Mouse (Mus musculus) heart, embryonic 15.5 days (tissue): ENCODE data around the gene Bzw1. TPM values are rescaled to one million over a fixed set of nuclear protein-coding genes. Genes with fewer than 3 reads are reported as not detected.
"Not testable (repeated sequence)": the region's sequence is repeated elsewhere in the genome, so short reads cannot be mapped to it uniquely, and the experiment has no call there.

Source experiments
- ATAC-seq: fragments of 200-750 bp; cut with Nextera tagmentation; replicated peaks from 2 replicates; pipeline ENCODE4 v1.8.0; 2017; ENCODE audit warnings: low read depth, moderate TSS enrichment; ENCODE audit not compliant: insufficient number of reproducible peaks, insufficient read depth, low FRiP score
- H3K27ac ChIP-seq: fragments of 300-500 bp; sonication (generic); 2 replicates; pipeline ENCODE4 v1.5.1; 2015; ENCODE audit warnings: mild to moderate bottlenecking, inconsistent platforms
- H3K27me3 ChIP-seq: fragments of 300-500 bp; sonication (generic); 2 replicates; pipeline ENCODE4 v1.6.1; 2015; ENCODE audit warnings: inconsistent platforms
- H3K36me3 ChIP-seq: fragments of 300-500 bp; sonication (generic); 2 replicates; pipeline ENCODE4 v1.6.1; 2015; ENCODE audit warnings: mild to moderate bottlenecking, inconsistent platforms
- H3K4me1 ChIP-seq: fragments of 300-500 bp; sonication (generic); replicated peaks from 2 replicates; pipeline ENCODE4 v1.6.1; 2015; ENCODE audit warnings: inconsistent platforms
- H3K4me2 ChIP-seq: fragments of 300-500 bp; sonication (generic); 2 replicates; pipeline ENCODE4 v1.6.1; 2015; ENCODE audit warnings: inconsistent platforms, mild to moderate bottlenecking, moderate library complexity
- H3K4me3 ChIP-seq: fragments of 300-500 bp; sonication (generic); 2 replicates; pipeline ENCODE4 v1.5.1; 2015; ENCODE audit warnings: mild to moderate bottlenecking, inconsistent platforms
- H3K9ac ChIP-seq: fragments of 300-500 bp; sonication (generic); 2 replicates; pipeline ENCODE4 v1.6.1; 2015; ENCODE audit warnings: mild to moderate bottlenecking, inconsistent platforms
- H3K9me3 ChIP-seq: fragments of 300-500 bp; sonication (generic); replicated peaks from 2 replicates; pipeline ENCODE4 v1.6.1; 2016; ENCODE audit warnings: inconsistent platforms
- WGBS: fragments of 180-500 bp; shearing (Covaris S2); methylation state at CpG from one replicate; pipeline ENCODE4 v1.1.7; 2015; ENCODE audit warnings: mixed read lengths; 5-methylcytosine and 5-hydroxymethylcytosine counted together
- polyA plus RNA-seq: library from polyadenylated mRNA; unstranded; fragments of >200 nt; fragmentation: Nextera tagmentation; extraction: Ambion mirVana; gene quantifications from 2 replicates; pipeline ENCODE4 v1.2.1, GENCODE M21; 2015

Gene Bzw1
- polyA plus RNA-seq, 1 experiment from 2014 or later: 178 TPM

- WGBS: 67% methylated on average over 2 of the region's 2 CpGs
- no peak overlapping the region for H3K4me2 ChIP-seq
- no peak overlapping the region for H3K4me3 ChIP-seq
- no peaks in the 10 kb centered on the region for H3K27me3 ChIP-seq
- no peaks in the 10 kb centered on the region for H3K4me1 ChIP-seq
- H3K36me3 ChIP-seq: no peaks in the 10 kb centered on the region
- H3K9ac ChIP-seq: no peak overlapping the region
- no peak for ATAC-seq
- no peak overlapping the region for H3K27ac ChIP-seq
- no peaks in the 10 kb centered on the region for H3K9me3 ChIP-seq
These were observed 23.0 kb upstream of the Bzw1 start for GRCm38 (mm10) chr1:58369716-58370115.

- WGBS: 82% methylated on average over 2 of the region's 2 CpGs
- H3K36me3 ChIP-seq, H3K27me3 ChIP-seq, H3K27ac ChIP-seq, H3K9ac ChIP-seq, H3K9me3 ChIP-seq, ATAC-seq, H3K4me1 ChIP-seq, H3K4me3 ChIP-seq, H3K4me2 ChIP-seq: not testable (repeated sequence)
These were observed 18.4 kb upstream of the Bzw1 start for GRCm38 (mm10) chr1:58374266-58374665.

GRCm38 (mm10) chr1:58375574-58376147, 17.0 kb upstream of the Bzw1 start:
- 60% methylated on average over 3 of the region's 3 CpGs for WGBS
- Histone ChIP-seq H3K4me3 (no peak overlapping the region), H3K27me3 (no peaks in the 10 kb centered on the region), H3K27ac (no peak overlapping the region), H3K36me3 (no peaks in the 10 kb centered on the region), H3K9ac (no peak overlapping the region), H3K4me2 (no peak overlapping the region), H3K9me3 (no peaks in the 10 kb centered on the region), H3K4me1 (no peaks in the 10 kb centered on the region)
- ATAC-seq: no peak

DNA sequence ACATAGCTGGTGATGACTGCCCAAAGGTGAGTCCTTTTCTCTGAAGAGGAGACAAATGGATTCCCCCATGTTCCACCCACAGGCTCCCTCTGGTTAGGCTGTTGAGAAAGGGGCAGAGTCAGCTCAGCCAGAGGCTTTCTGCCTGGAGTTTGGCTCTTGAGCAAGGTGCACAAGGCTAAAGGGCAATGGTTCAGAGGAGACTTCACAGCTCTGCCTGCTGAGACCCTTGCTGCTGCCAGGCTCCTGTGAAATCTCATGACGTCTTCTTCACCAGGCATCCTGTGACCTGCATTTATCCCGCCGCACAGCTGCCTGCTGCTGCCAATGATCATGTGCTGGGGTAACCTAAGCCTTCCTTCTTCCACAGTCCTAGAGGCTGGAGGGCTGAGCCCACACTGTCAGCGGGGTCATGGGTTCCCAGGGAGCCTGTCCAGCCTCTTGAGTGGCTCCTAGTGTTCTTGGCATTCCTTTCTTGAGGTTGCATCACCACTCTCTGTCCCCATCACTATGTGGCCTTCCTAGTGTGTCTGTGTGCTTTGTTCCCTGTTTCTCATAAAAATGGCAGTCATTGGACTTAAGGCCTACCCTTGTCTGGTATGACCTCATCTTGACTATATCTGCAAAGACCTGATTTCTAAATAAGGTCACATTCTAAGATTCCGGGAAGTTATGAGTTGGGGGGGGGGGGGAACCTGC, 10.0 kb upstream of the Bzw1 start:
- 66% methylated on average over 5 of the region's 5 CpGs for WGBS
- Histone ChIP-seq H3K4me2 (no peak overlapping the region), H3K4me3 (no peak overlapping the region), H3K9me3 (no peaks in the 10 kb centered on the region), H3K9ac (no peak overlapping the region), H3K27ac (no peak overlapping the region), H3K4me1 (no peaks in the 10 kb centered on the region), H3K27me3 (no peaks in the 10 kb centered on the region), H3K36me3 (no peaks in the 10 kb centered on the region)
- no peak for ATAC-seq

DNA sequence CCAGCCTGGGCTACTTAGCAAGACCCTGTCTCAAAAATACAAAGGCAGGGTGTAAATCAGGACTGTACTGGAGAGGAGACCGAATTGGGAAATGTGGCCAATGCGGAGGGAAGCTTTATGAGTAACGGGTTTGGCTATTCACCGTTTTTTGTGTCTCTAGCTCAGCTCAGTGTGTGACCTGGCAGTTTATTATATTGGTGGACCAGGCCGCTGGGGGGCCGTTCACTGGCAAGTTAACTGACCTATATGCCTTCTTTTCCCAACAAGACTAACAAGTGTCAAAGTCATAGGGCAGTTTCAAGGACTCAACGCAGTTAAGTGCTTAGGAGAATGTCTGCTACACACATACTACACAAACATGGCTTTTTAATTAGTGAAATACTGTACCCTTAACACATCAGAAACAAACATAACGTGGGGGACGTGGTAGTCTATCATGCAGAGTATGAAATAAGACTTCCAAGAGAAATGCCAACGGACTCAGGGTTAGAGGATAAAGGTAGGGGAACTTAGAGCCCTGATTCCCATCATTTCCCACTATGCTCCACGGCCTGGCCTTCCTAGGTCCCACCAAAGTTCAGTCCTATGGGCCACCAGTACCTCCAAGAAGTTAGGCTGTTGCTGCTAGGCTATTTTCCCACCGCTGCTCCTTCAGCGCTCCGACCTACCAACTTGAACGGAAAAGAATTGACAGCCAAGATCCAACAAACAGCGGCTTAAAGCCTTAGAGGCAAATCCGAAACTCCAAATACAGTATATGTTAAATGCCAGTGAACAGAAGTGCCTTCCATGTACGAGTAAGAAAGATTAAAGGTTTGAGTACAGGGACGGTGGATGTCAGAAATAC, 1.1 kb upstream of the Bzw1 start:
- ATAC-seq: no peak
- Histone ChIP-seq H3K4me1 (peaks cover 19% of the 10 kb centered on the region), H3K4me2 (peak overlapping the region; percentile 73), H3K27me3 (no peaks in the 10 kb centered on the region), H3K27ac (peak overlapping the region; percentile 99), H3K36me3 (peaks cover 17% of the 10 kb centered on the region), H3K9ac (peak overlapping the region; percentile 95), H3K9me3 (no peaks in the 10 kb centered on the region), H3K4me3 (peak overlapping the region; percentile 89)
- 41% methylated on average over 19 of the region's 19 CpGs for WGBS

GRCm38 (mm10) chr1:58392268-58392651, 438 bp upstream of the Bzw1 start:
- Histone ChIP-seq H3K36me3 (peaks cover 23% of the 10 kb centered on the region), H3K4me1 (peaks cover 19% of the 10 kb centered on the region), H3K27me3 (no peaks in the 10 kb centered on the region), H3K4me3 (peak overlapping the region; percentile 89), H3K4me2 (peak overlapping the region; percentile 73), H3K9ac (peak overlapping the region; percentile 95), H3K27ac (peak overlapping the region; percentile 99), H3K9me3 (no peaks in the 10 kb centered on the region)
- no peak for ATAC-seq
- WGBS: under 1% methylated on average over 16 of the region's 16 CpGs

- ATAC-seq: peak; percentile 59
- Histone ChIP-seq H3K27me3 (no peaks in the 10 kb centered on the region), H3K27ac (peak overlapping the region; percentile 99), H3K9me3 (no peaks in the 10 kb centered on the region), H3K36me3 (peaks cover 35% of the 10 kb centered on the region), H3K4me1 (peaks cover 19% of the 10 kb centered on the region), H3K4me2 (peak overlapping the region; percentile 73), H3K4me3 (peak overlapping the region; percentile 89), H3K9ac (peak overlapping the region; percentile 95)
- under 1% methylated on average over 82 of the region's 90 CpGs for WGBS
These were observed 842 bp downstream of the Bzw1 start for GRCm38 (mm10) chr1:58393284-58394195.

GRCm38 (mm10) chr1:58395341-58395740, 2.6 kb downstream of the Bzw1 start:
- Histone ChIP-seq H3K9ac (no peak overlapping the region), H3K27ac (no peak overlapping the region), H3K9me3 (no peaks in the 10 kb centered on the region), H3K27me3 (no peaks in the 10 kb centered on the region), H3K4me1 (peaks cover 19% of the 10 kb centered on the region), H3K4me3 (no peak overlapping the region), H3K36me3 (peaks cover 51% of the 10 kb centered on the region), H3K4me2 (no peak overlapping the region)
- no peak for ATAC-seq
- 88% methylated on average over 3 of the region's 3 CpGs for WGBS

- Histone ChIP-seq H3K4me1 (peaks cover 18% of the 10 kb centered on the region), H3K36me3 (peaks cover 60% of the 10 kb centered on the region), H3K27ac (no peak overlapping the region), H3K27me3 (no peaks in the 10 kb centered on the region), H3K9me3 (no peaks in the 10 kb centered on the region), H3K9ac (no peak overlapping the region), H3K4me2 (no peak overlapping the region), H3K4me3 (no peak overlapping the region)
- WGBS: 97% methylated on average over 1 of the region's 1 CpGs
- no peak for ATAC-seq
These were observed 3.5 kb downstream of the Bzw1 start for GRCm38 (mm10) chr1:58396179-58396578.

- WGBS: 89% methylated on average over 6 of the region's 6 CpGs
- no peak overlapping the region for H3K4me2 ChIP-seq
- H3K36me3 ChIP-seq: peaks cover 74% of the 10 kb centered on the region
- no peak for ATAC-seq
- peaks cover 10% of the 10 kb centered on the region; the same call in 1 of the 2 replicates for H3K4me1 ChIP-seq
- H3K9me3 ChIP-seq: no peaks in the 10 kb centered on the region
- H3K27ac ChIP-seq: no peak overlapping the region
- H3K9ac ChIP-seq: no peak overlapping the region
- no peaks in the 10 kb centered on the region for H3K27me3 ChIP-seq
- H3K4me3 ChIP-seq: no peak overlapping the region
These were observed 5.0 kb downstream of the Bzw1 start for GRCm38 (mm10) chr1:58397731-58398130.

GRCm38 (mm10) chr1:58401396-58401795, 8.7 kb downstream of the Bzw1 start:
- H3K4me3 ChIP-seq: no peak overlapping the region
- H3K4me2 ChIP-seq: no peak overlapping the region
- H3K36me3 ChIP-seq: peaks cover 80% of the 10 kb centered on the region
- no peaks in the 10 kb centered on the region for H3K9me3 ChIP-seq
- ATAC-seq: no peak
- H3K27ac ChIP-seq: no peak overlapping the region
- no peak overlapping the region for H3K9ac ChIP-seq
- H3K4me1 ChIP-seq: no peaks in the 10 kb centered on the region
- 89% methylated on average over 6 of the region's 6 CpGs for WGBS
- no peaks in the 10 kb centered on the region for H3K27me3 ChIP-seq
